Mouse (Mus musculus) embryo, embryonic 9.5 days (tissue): Measurements from ENCODE around the gene Mtor.

Source experiments
- DNase-seq: peaks from one replicate; pipeline ENCODE4 v3.0.0-alpha.2; 2017; ENCODE audit errors: extremely low spot score

The Mtor gene

GRCm38 (mm10) chr4:148596731-148597130 is 148.3 kb downstream of the Mtor start:
- DNase-seq, result no peak

- DNase-seq, result no peak
These were observed 150.4 kb downstream of the Mtor start for GRCm38 (mm10) chr4:148598826-148599225.

- DNase-seq, result no peak
These were observed 151.9 kb downstream of the Mtor start for GRCm38 (mm10) chr4:148600316-148600715.

- no peak for DNase-seq
These were observed 153.5 kb downstream of the Mtor start for GRCm38 (mm10) chr4:148601871-148602270.

- DNase-seq, result no peak
These were observed 154.1 kb downstream of the Mtor start, which contains the start of gene Masp2 for GRCm38 (mm10) chr4:148602357-148603120. Gene Masp2, plus strand, starts transcription at chr4:148602554.

- DNase-seq, result no peak
These were observed 155.1 kb downstream of the Mtor start for GRCm38 (mm10) chr4:148603376-148604139.

GRCm38 (mm10) chr4:148604141-148604540 is 155.7 kb downstream of the Mtor start:
- DNase-seq, result peak; percentile 1

GRCm38 (mm10) chr4:148604541-148605165 is 156.2 kb downstream of the Mtor start:
- peak; percentile 52 for DNase-seq
